Mouse (Mus musculus) small intestine, adult 2 months (tissue): ENCODE results near the gene Tbl1xr1. TPM values are rescaled to one million over a fixed set of nuclear protein-coding genes. Genes with fewer than 3 reads are reported as not detected.

Source experiments
- H3K27ac ChIP-seq: fragments of 200-500 bp; 2 replicates; pipeline ENCODE4 v1.5.1; 2012; ENCODE audit warnings: low read depth, low read length, control low read depth, inconsistent platforms; ENCODE audit not compliant: insufficient read depth
- H3K27me3 ChIP-seq: fragments of 200-500 bp; 2 replicates; pipeline ENCODE4 v1.6.1; 2012; ENCODE audit warnings: mild to moderate bottlenecking, moderate library complexity, low read length, inconsistent platforms; ENCODE audit not compliant: control insufficient read depth, insufficient read depth
- H3K36me3 ChIP-seq: fragments of 200-500 bp; 2 replicates; pipeline ENCODE4 v1.6.1; 2012; ENCODE audit warnings: mild to moderate bottlenecking, low read length, control low read depth, inconsistent platforms; ENCODE audit not compliant: control insufficient read depth, insufficient read depth
- H3K4me1 ChIP-seq: fragments of 200-500 bp; 2 replicates; pipeline ENCODE4 v1.6.1; 2012; ENCODE audit warnings: low read length, inconsistent platforms, mixed read lengths; ENCODE audit not compliant: control insufficient read depth, insufficient read depth, insufficient read length
- H3K4me3 ChIP-seq: fragments of 200-500 bp; 2 replicates; pipeline ENCODE4 v1.5.1; 2012; ENCODE audit warnings: low read depth, mild to moderate bottlenecking, control low read depth, inconsistent platforms, low read length, moderate library complexity
- CTCF ChIP-seq: fragments of 200-500 bp; IDR thresholded peaks from 2 replicates; pipeline ENCODE4 v1.5.1; 2012; ENCODE audit warnings: low read depth, mild to moderate bottlenecking, control low read depth, inconsistent platforms, low read length, moderate library complexity, mixed read lengths; ENCODE audit not compliant: insufficient replicate concordance, insufficient read length; ENCODE audit errors: extremely low read depth
- POLR2A ChIP-seq: fragments of 200-500 bp; IDR thresholded peaks from 2 replicates; pipeline ENCODE4 v1.6.1; 2012; ENCODE audit warnings: low read depth, mild to moderate bottlenecking, control low read depth, inconsistent platforms, low read length, moderate library complexity
- WGBS: fragments of 180-500 bp; shearing (Covaris S2); methylation state at CpG from one replicate; pipeline ENCODE4 v1.1.7; 2018; 5-methylcytosine and 5-hydroxymethylcytosine counted together
- polyA plus RNA-seq: library from polyadenylated mRNA; depleted of rRNA; stranded (reverse); fragments of >200 nt; gene quantifications from 2 replicates; pipeline ENCODE4 v1.2.3, GENCODE M21; 2012; rRNA removed

The Tbl1xr1 gene
- 11.5 and 15.8 TPM in 2 replicates for polyA plus RNA-seq

- TF ChIP-seq POLR2A, result peak; percentile 49; the same call in 1 of the 2 replicates
- TF ChIP-seq CTCF, result no peak
- Histone ChIP-seq H3K4me3 (peak within 1 kb of the TSS; percentile 96), H3K4me1 (peaks cover 24% of the 10 kb centered on the region), H3K36me3 (no peaks in the 10 kb centered on the region; the same call in 1 of the 2 replicates), H3K27me3 (no peaks in the 10 kb centered on the region), H3K27ac (peak within 1 kb of the TSS; percentile 91)
- 0% methylated on average over 34 of the region's 46 CpGs for whole genome bisulfite sequencing
Observed at GRCm38 (mm10) chr3:22076561-22076935, at the start of gene Tbl1xr1. Gene Tbl1xr1 (plus strand): TSS chr3:22076652.

- no peaks in the 10 kb centered on the region for H3K4me1 ChIP-seq
- no peaks in the 10 kb centered on the region for H3K36me3 ChIP-seq
- no peak overlapping the region for H3K27ac ChIP-seq
- H3K4me3 ChIP-seq, result no peak overlapping the region
- WGBS, result 97% methylated on average over 4 of the region's 4 CpGs
- TF ChIP-seq CTCF (no peak), POLR2A (no peak)
- H3K27me3 ChIP-seq, result no peaks in the 10 kb centered on the region
Observed at GRCm38 (mm10) chr3:22038004-22038403, 38.4 kb upstream of the Tbl1xr1 start.

GRCm38 (mm10) chr3:22039036-22039795, 37.2 kb upstream of the Tbl1xr1 start:
- no peaks in the 10 kb centered on the region for H3K4me1 ChIP-seq
- H3K4me3 ChIP-seq, result no peak overlapping the region
- no peak overlapping the region for H3K27ac ChIP-seq
- 91% methylated on average over 8 of the region's 8 CpGs for WGBS
- TF ChIP-seq CTCF (no peak), POLR2A (no peak)
- H3K36me3 ChIP-seq, result no peaks in the 10 kb centered on the region
- H3K27me3 ChIP-seq, result no peaks in the 10 kb centered on the region

- WGBS, result 94% methylated on average over 6 of the region's 6 CpGs
- no peaks in the 10 kb centered on the region for H3K4me1 ChIP-seq
- no peak for TF ChIP-seq POLR2A
- TF ChIP-seq CTCF, result no peak
- H3K27ac ChIP-seq, result no peak overlapping the region
- no peaks in the 10 kb centered on the region for H3K27me3 ChIP-seq
- H3K4me3 ChIP-seq, result no peak overlapping the region
- no peaks in the 10 kb centered on the region for H3K36me3 ChIP-seq
Observed at GRCm38 (mm10) chr3:22040627-22041026, 35.8 kb upstream of the Tbl1xr1 start.

- Histone ChIP-seq H3K36me3 (no peaks in the 10 kb centered on the region), H3K4me3 (no peak overlapping the region), H3K4me1 (no peaks in the 10 kb centered on the region), H3K27me3 (no peaks in the 10 kb centered on the region), H3K27ac (no peak overlapping the region)
- WGBS, result 92% methylated on average over 14 of the region's 14 CpGs
- TF ChIP-seq CTCF (no peak), POLR2A (no peak)
Observed at GRCm38 (mm10) chr3:22047203-22047602, 29.2 kb upstream of the Tbl1xr1 start.

- 88% methylated on average over 4 of the region's 4 CpGs for WGBS
- H3K27me3 ChIP-seq, result no peaks in the 10 kb centered on the region
- no peak overlapping the region for H3K27ac ChIP-seq
- TF ChIP-seq POLR2A, result no peak
- no peak for TF ChIP-seq CTCF
- H3K36me3 ChIP-seq, result no peaks in the 10 kb centered on the region
- H3K4me3 ChIP-seq, result no peak overlapping the region
- no peaks in the 10 kb centered on the region for H3K4me1 ChIP-seq
Observed at GRCm38 (mm10) chr3:22056664-22057328, 19.7 kb upstream of the Tbl1xr1 start.

GRCm38 (mm10) chr3:22058206-22058804, 18.1 kb upstream of the Tbl1xr1 start:
- no peaks in the 10 kb centered on the region for H3K27me3 ChIP-seq
- H3K4me1 ChIP-seq, result no peaks in the 10 kb centered on the region
- H3K4me3 ChIP-seq, result no peak overlapping the region
- no peaks in the 10 kb centered on the region for H3K36me3 ChIP-seq
- TF ChIP-seq CTCF (no peak), POLR2A (no peak)
- H3K27ac ChIP-seq, result no peak overlapping the region
- 81% methylated on average over 7 of the region's 7 CpGs for WGBS
